Mouse (Mus musculus) activated CD4-positive, CD25-positive, alpha-beta regulatory T cell, adult 4 months (primary cell): ENCODE data around the gene Ovch2. TPM values are rescaled to one million over a fixed set of nuclear protein-coding genes. Genes with fewer than 3 reads are reported as not detected.

Experiments
- ATAC-seq: one replicate; pipeline ENCODE4 v1.8.0; 2017
- polyA plus RNA-seq, 2 experiments: library from polyadenylated mRNA; unstranded; fragments of 100-300 nt; shearing (Covaris generic); gene quantifications; one replicate each; pipeline ENCODE4 v1.2.1; 2017

Ovch2 gene
- polyA plus RNA-seq, 2 experiments from 2014 or later = not detected

GRCm38 (mm10) chr7:107742963-107743465 lies 58.0 kb downstream of the Ovch2 start:
- no peak for ATAC-seq

DNA sequence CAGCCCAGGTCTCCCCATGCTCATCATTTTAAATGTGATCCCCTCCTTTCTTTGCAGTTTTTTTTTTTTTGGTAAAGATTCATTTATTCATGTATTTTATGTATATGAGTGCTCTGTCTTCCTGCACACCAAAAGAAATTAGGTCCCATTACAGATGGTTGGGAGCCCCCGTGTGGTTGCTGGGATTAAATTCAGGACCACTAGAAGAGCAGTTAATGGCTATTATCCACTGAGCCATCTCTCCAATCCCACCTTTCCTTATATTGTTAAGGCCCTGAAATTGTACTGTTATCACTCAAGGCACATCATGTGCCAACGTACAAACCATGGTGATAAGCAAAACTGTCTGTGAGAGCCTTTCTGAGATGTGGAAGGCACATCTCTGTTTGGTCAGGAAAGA lies 62.3 kb downstream of the Ovch2 start:
- ATAC-seq = no peak

GRCm38 (mm10) chr7:107733162-107733561 lies 67.8 kb downstream of the Ovch2 start:
- ATAC-seq = no peak

Other genes starting within 250 kb of the Ovch2 start
- not detected for gene Olfml1, start 233.8 kb downstream of the Ovch2 start, polyA plus RNA-seq
- under 1 TPM; 0.31 to 0.44 TPM for gene Ppfibp2, start 206.0 kb downstream of the Ovch2 start, polyA plus RNA-seq
- gene 5330417H12Rik, start 176.0 kb downstream of the Ovch2 start, polyA plus RNA-seq = not detected
- not detected for gene Cyb5r2, start 43.2 kb downstream of the Ovch2 start, polyA plus RNA-seq
- not detected for gene Olfr467, start 11.1 kb upstream of the Ovch2 start, polyA plus RNA-seq
- not detected for gene Olfr469, start 24.3 kb upstream of the Ovch2 start, polyA plus RNA-seq
- not detected for gene Olfr470, start 46.3 kb upstream of the Ovch2 start, polyA plus RNA-seq
- under 1 TPM in 1 of 2 experiments, not detected in 1; 0.16 TPM for gene Olfr472, start 96.7 kb upstream of the Ovch2 start, polyA plus RNA-seq
- not detected for gene Olfr473, start 129.2 kb upstream of the Ovch2 start, polyA plus RNA-seq
- not detected for gene Olfr474, start 153.4 kb upstream of the Ovch2 start, polyA plus RNA-seq
- not detected for gene Olfr476, start 163.6 kb upstream of the Ovch2 start, polyA plus RNA-seq
- gene Olfr477, start 185.5 kb upstream of the Ovch2 start, polyA plus RNA-seq = not detected
- not detected for gene Olfr478, start 232.8 kb upstream of the Ovch2 start, polyA plus RNA-seq
- not detected for gene Olfr479, start 249.5 kb upstream of the Ovch2 start, polyA plus RNA-seq